Mouse (Mus musculus) stomach, embryonic 14.5 days (tissue): ENCODE results near the gene Rhof. TPM values are rescaled to one million over a fixed set of nuclear protein-coding genes. Genes with fewer than 3 reads are reported as not detected.

Experiments used
- ATAC-seq: fragments of 200-750 bp; cut with Nextera tagmentation; 2 replicates; pipeline ENCODE4 v1.8.0; 2017; ENCODE audit warnings: low read depth, moderate TSS enrichment; ENCODE audit not compliant: insufficient number of reproducible peaks, insufficient read depth, low FRiP score
- H3K27ac ChIP-seq: fragments of 300-500 bp; sonication (generic); 2 replicates; pipeline ENCODE4 v1.5.1; 2014; ENCODE audit warnings: mild to moderate bottlenecking, low read length, moderate library complexity, mixed read lengths
- H3K27me3 ChIP-seq: fragments of 300-500 bp; sonication (generic); 2 replicates; pipeline ENCODE4 v1.6.1; 2014; ENCODE audit warnings: low read length, control low read depth, mixed read lengths; ENCODE audit not compliant: control insufficient read depth, insufficient read depth
- H3K36me3 ChIP-seq: fragments of 300-500 bp; sonication (generic); 2 replicates; pipeline ENCODE4 v1.6.1; 2014; ENCODE audit warnings: mild to moderate bottlenecking, control low read depth, low read length, moderate library complexity, mixed read lengths; ENCODE audit not compliant: control insufficient read depth, insufficient read depth
- H3K4me1 ChIP-seq: fragments of 300-500 bp; sonication (generic); 2 replicates; pipeline ENCODE4 v1.6.1; 2014; ENCODE audit warnings: low read length, control low read depth, mixed read lengths; ENCODE audit not compliant: control insufficient read depth, insufficient read depth
- H3K4me2 ChIP-seq: fragments of 300-500 bp; sonication (generic); replicated peaks from 2 replicates; pipeline ENCODE4 v1.6.1; 2014; ENCODE audit warnings: low read depth, low read length, control low read depth
- H3K4me3 ChIP-seq: fragments of 300-500 bp; sonication (generic); 2 replicates; pipeline ENCODE4 v1.5.1; 2014; ENCODE audit warnings: low read depth, low read length, control low read depth
- H3K9ac ChIP-seq: fragments of 300-500 bp; sonication (generic); replicated peaks from 2 replicates; pipeline ENCODE4 v1.6.1; 2014; ENCODE audit warnings: low read depth, mild to moderate bottlenecking, control low read depth, low read length, moderate library complexity, mixed read lengths
- H3K9me3 ChIP-seq: fragments of 300-500 bp; sonication (generic); 2 replicates; pipeline ENCODE4 v1.6.1; 2016; ENCODE audit warnings: low read depth, low read length, control low read depth; ENCODE audit not compliant: control insufficient read depth
- WGBS: fragments of 180-500 bp; shearing (Covaris S2); extraction: QIAGEN DNeasy Blood & Tissue Kit; methylation state at CpG from one replicate; pipeline ENCODE4 v1.1.7; 2014; 5-methylcytosine and 5-hydroxymethylcytosine counted together
- polyA plus RNA-seq: library from polyadenylated mRNA; unstranded; fragments of >200 nt; fragmentation: Nextera tagmentation; extraction: Ambion mirVana; gene quantifications from 2 replicates; pipeline ENCODE4 v1.2.1, GENCODE M21; 2014

Rhof gene
- polyA plus RNA-seq, 1 experiment from 2014 or later: 2.0 TPM

DNA sequence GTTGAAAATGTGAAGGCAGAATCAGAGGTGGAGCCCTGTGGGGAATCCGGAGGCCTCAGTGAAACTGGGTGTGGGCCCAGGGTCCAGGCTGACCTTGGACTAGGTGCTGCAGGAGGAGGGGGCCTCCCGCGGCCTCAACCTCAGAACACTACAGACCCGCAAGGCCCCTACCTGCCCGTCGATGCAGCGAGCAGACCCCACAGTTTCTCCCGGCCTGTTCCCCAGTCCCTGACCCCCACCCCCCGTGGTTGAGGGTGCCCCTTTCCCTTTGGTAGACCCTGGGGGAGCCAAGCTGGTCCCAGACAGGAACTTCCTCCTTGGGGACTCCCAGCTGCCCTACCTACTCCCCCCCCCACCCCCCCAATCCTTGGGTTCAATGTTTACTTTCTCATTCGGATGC, 33.9 kb upstream of the Rhof start:
- Histone ChIP-seq H3K27ac (no peak overlapping the region), H3K4me2 (no peak overlapping the region), H3K36me3 (peaks cover 44% of the 10 kb centered on the region), H3K9ac (no peak overlapping the region), H3K9me3 (no peaks in the 10 kb centered on the region), H3K4me3 (no peak overlapping the region), H3K4me1 (no peaks in the 10 kb centered on the region), H3K27me3 (no peaks in the 10 kb centered on the region)
- no peak for ATAC-seq
- WGBS: 81% methylated on average over 10 of the region's 10 CpGs

DNA sequence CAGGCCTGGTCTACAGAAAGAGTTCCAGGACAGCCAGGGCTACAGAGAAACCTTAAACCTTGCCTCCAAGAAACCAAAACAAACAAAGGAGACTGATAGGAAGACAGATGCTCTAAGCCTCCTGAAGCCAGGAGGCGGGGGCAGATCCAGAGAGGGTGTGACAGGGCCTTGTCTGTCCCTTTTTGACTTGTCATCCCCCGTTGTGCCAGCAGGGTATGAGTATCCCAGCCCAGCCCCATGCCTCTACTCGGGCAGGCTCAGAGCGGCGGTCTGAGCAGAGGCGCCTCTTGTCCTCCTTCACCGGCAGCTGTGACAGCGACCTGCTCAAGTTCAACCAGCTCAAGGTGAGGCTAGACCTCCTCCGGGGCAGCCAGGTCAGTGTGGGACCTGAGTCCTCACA, 30.4 kb upstream of the Rhof start:
- no peaks in the 10 kb centered on the region for H3K27me3 ChIP-seq
- H3K36me3 ChIP-seq: peaks cover 78% of the 10 kb centered on the region
- no peaks in the 10 kb centered on the region for H3K4me1 ChIP-seq
- H3K4me2 ChIP-seq: no peak overlapping the region
- no peak for ATAC-seq
- no peak overlapping the region for H3K27ac ChIP-seq
- 78% methylated on average over 9 of the region's 9 CpGs for WGBS
- no peak overlapping the region for H3K9ac ChIP-seq
- H3K4me3 ChIP-seq: no peak overlapping the region
- no peaks in the 10 kb centered on the region for H3K9me3 ChIP-seq

DNA sequence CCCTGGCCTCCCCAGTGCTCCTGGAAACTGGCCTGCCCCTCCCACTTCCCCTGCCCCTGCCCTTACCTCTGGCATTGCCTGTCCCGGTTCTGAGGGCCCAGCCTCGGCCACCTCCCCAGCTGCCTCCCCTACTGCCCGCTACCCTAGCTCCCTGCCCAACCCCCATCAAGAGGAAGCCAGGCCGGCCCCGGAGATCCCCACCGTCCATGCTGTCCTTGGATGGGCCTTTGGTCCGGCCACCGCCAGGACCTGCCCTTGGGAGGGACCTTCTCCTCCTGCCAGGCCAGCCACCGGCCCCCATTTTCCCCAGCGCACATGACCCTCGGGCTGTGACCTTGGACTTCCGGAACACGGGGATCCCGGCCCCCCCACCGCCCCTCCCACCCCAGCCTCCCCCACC, 27.8 kb upstream of the Rhof start:
- no peak overlapping the region for H3K4me3 ChIP-seq
- no peaks in the 10 kb centered on the region for H3K9me3 ChIP-seq
- H3K9ac ChIP-seq: no peak overlapping the region
- H3K27ac ChIP-seq: no peak overlapping the region
- H3K36me3 ChIP-seq: peaks cover 79% of the 10 kb centered on the region
- H3K4me2 ChIP-seq: no peak overlapping the region
- no peak for ATAC-seq
- H3K27me3 ChIP-seq: no peaks in the 10 kb centered on the region
- no peaks in the 10 kb centered on the region for H3K4me1 ChIP-seq
- 88% methylated on average over 13 of the region's 15 CpGs for WGBS

DNA sequence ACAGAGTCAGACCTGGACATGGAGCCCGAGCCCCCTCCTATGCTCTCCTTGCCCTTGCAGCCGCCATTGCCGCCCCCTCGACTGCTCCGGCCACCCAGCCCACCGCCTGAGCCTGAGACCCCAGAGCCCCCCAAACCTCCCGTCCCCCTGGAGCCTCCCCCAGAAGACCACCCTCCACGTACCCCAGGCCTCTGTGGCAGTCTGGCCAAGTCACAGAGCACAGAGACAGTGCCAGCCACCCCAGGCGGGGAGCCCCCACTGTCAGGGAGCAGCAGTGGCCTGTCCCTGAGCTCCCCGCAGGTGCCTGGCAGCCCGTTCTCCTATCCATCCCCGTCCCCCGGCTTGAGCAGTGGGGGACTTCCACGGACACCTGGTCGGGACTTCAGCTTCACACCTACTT, 27.4 kb upstream of the Rhof start:
- peaks cover 81% of the 10 kb centered on the region for H3K36me3 ChIP-seq

DNA sequence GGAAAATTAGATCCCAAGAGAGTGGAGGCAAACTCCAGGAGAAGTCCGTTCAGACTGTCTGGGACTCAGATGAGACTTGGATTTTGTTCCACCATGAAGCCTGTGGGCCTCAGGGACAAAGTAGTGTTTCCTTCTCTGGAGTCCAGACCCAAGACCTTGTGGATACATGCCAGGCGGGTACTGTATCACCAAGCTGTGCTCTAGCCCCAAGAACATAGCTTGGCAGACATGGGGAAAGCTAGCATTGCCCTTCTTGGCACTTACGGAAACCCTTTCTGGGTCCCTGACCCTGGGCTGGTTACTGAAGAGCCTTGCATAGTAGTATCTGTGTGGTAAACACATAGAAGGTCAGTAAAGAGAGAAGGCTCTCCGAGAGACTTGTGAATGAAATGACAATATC, 27.0 kb upstream of the Rhof start:
- no peak for ATAC-seq
- peaks cover 83% of the 10 kb centered on the region for H3K36me3 ChIP-seq
- no peak overlapping the region for H3K4me3 ChIP-seq
- 85% methylated on average over 4 of the region's 4 CpGs for WGBS
- no peak overlapping the region for H3K4me2 ChIP-seq
- no peaks in the 10 kb centered on the region for H3K4me1 ChIP-seq
- H3K9me3 ChIP-seq: no peaks in the 10 kb centered on the region
- no peak overlapping the region for H3K27ac ChIP-seq
- no peak overlapping the region for H3K9ac ChIP-seq
- H3K27me3 ChIP-seq: no peaks in the 10 kb centered on the region

More for the DNA sequence above, 27.4 kb upstream of the Rhof start:
- ATAC-seq: no peak
- WGBS: 96% methylated on average over 15 of the region's 15 CpGs
- no peaks in the 10 kb centered on the region for H3K4me1 ChIP-seq
- no peaks in the 10 kb centered on the region for H3K9me3 ChIP-seq
- no peaks in the 10 kb centered on the region for H3K27me3 ChIP-seq
- no peak overlapping the region for H3K4me3 ChIP-seq
- H3K27ac ChIP-seq: no peak overlapping the region
- no peak overlapping the region for H3K9ac ChIP-seq
- H3K4me2 ChIP-seq: no peak overlapping the region

DNA sequence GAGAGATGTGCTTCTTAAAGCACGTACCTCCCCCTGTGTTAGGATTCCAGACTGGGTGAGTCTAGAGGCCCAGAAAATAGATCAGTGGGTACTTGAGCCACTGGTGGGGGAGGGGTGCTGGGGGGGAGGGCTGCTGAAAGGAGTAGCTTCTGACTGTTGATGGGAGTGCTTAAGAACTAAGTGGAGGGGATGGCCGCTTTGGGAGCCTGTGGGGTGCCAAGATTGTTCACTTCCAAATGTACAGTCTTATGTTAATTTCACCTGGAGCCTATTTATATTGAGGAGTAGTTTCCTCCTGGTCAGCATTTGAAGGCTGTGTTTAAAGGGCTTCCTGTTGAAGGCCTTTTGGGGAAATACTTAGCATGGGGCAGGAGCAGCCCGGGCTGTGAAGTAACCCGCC, 25.5 kb upstream of the Rhof start:
- H3K27ac ChIP-seq: no peak overlapping the region
- no peak for ATAC-seq
- no peaks in the 10 kb centered on the region for H3K27me3 ChIP-seq
- H3K9me3 ChIP-seq: no peaks in the 10 kb centered on the region
- WGBS: 85% methylated on average over 4 of the region's 4 CpGs
- H3K4me3 ChIP-seq: no peak overlapping the region
- peaks cover 80% of the 10 kb centered on the region for H3K36me3 ChIP-seq
- no peaks in the 10 kb centered on the region for H3K4me1 ChIP-seq
- no peak overlapping the region for H3K9ac ChIP-seq
- H3K4me2 ChIP-seq: no peak overlapping the region

DNA sequence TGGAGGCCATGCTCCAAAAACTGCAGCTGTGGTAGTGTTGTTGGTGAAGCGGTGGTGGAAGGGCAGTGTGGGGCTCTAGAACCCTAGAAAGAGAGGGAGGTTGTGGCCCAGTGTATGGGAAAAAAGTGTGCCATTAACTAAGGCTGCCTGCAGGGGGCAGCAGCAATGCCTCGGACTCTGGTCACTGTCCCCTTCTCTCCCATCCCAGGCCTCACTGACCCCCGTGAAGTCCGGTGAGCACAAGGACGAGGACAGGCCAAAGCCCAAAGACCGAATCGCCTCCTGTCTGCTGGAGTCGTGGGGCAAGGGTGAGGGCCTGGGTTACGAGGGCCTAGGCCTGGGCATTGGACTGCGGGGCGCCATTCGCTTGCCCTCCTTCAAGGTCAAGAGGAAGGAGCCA, 24.3 kb upstream of the Rhof start:
- no peak overlapping the region for H3K4me3 ChIP-seq
- H3K4me1 ChIP-seq: no peaks in the 10 kb centered on the region
- peaks cover 81% of the 10 kb centered on the region for H3K36me3 ChIP-seq
- no peak for ATAC-seq
- no peak overlapping the region for H3K9ac ChIP-seq
- no peak overlapping the region for H3K27ac ChIP-seq
- H3K4me2 ChIP-seq: no peak overlapping the region
- WGBS: 86% methylated on average over 12 of the region's 12 CpGs
- H3K27me3 ChIP-seq: no peaks in the 10 kb centered on the region
- H3K9me3 ChIP-seq: no peaks in the 10 kb centered on the region

DNA sequence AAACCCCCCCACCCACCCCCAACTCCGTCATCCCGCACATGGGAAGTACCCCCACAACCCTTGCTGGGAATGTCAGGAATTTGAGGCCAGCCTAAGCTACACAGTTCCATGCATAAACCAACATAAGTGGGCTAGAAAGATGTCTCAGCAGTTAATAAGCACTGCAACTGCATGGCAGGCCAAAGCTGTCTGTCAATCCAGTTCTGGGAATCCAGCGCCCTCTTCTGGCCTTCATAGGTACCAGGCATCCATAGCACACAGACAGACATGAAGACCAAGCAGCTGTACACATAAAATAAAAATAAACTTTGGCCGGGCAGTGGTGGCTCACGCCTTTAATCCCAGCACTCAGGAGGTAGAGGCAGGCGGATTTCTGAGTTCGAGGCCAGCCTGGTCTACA, 22.9 kb upstream of the Rhof start:
- Histone ChIP-seq H3K27me3 (no peaks in the 10 kb centered on the region), H3K4me1 (peaks cover 11% of the 10 kb centered on the region), H3K9ac (no peak overlapping the region), H3K27ac (no peak overlapping the region), H3K36me3 (peaks cover 71% of the 10 kb centered on the region), H3K9me3 (no peaks in the 10 kb centered on the region), H3K4me2 (no peak overlapping the region), H3K4me3 (no peak overlapping the region)
- ATAC-seq: no peak
- WGBS: 44% methylated on average over 7 of the region's 7 CpGs

DNA sequence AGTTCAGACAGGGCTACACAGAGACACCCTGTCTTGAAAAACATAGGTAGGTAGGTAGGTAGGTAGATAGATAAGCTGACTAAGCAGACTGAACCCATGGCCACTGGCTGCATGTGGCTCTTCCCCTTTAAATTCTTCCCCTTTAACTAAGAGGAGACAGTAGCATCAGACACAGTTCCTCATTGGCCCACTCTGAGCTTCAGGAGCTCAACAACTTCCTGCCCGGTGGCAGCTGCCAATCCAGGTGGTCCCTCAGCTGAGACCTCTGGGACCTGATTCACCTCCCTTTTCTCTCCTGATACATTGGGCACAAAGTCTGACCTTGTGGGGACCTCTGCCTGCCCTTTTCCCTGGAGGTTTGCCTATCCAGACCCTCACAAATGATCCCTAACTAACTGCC, 20.4 kb upstream of the Rhof start:
- Histone ChIP-seq H3K9me3 (no peaks in the 10 kb centered on the region), H3K9ac (no peak overlapping the region), H3K27ac (no peak overlapping the region), H3K4me3 (no peak overlapping the region), H3K27me3 (no peaks in the 10 kb centered on the region), H3K36me3 (peaks cover 63% of the 10 kb centered on the region), H3K4me2 (no peak overlapping the region), H3K4me1 (peaks cover 33% of the 10 kb centered on the region)
- ATAC-seq: no peak
- 94% methylated on average over 1 of the region's 1 CpGs for WGBS
